Mouse (Mus musculus) embryonic facial prominence, embryonic 10.5 days (tissue): ENCODE results near the gene Kif2b. TPM values are rescaled to one million over a fixed set of nuclear protein-coding genes. Genes with fewer than 3 reads are reported as not detected.

Experiments used
- DNase-seq: peaks from one replicate; pipeline ENCODE4 v3.0.0-alpha.2; 2017; ENCODE audit warnings: low spot score
- H3K27ac ChIP-seq: fragments of 300-500 bp; sonication (generic); replicated peaks from 2 replicates; pipeline ENCODE4 v1.5.1; 2016; ENCODE audit warnings: mild to moderate bottlenecking
- H3K27me3 ChIP-seq: fragments of 300-500 bp; sonication (generic); replicated peaks from 2 replicates; pipeline ENCODE4 v1.6.1; 2016; ENCODE audit warnings: low read depth, mild to moderate bottlenecking; ENCODE audit not compliant: poor library complexity, severe bottlenecking
- H3K36me3 ChIP-seq: fragments of 300-500 bp; sonication (generic); replicated peaks from 2 replicates; pipeline ENCODE4 v1.6.1; 2016; ENCODE audit warnings: mild to moderate bottlenecking, moderate library complexity
- H3K4me1 ChIP-seq: fragments of 300-500 bp; sonication (generic); 2 replicates; pipeline ENCODE4 v1.6.1; 2016
- H3K4me3 ChIP-seq: fragments of 300-500 bp; sonication (generic); 2 replicates; pipeline ENCODE4 v1.5.1; 2016; ENCODE audit warnings: mild to moderate bottlenecking, moderate library complexity
- H3K9me3 ChIP-seq: fragments of 300-500 bp; sonication (generic); 2 replicates; pipeline ENCODE4 v1.6.1; 2016; ENCODE audit warnings: mild to moderate bottlenecking
- WGBS: fragments of 180-500 bp; shearing (Covaris S2); methylation state at CpG from one replicate; pipeline ENCODE4 v1.1.7; 2016; 5-methylcytosine and 5-hydroxymethylcytosine counted together
- polyA plus RNA-seq: library from polyadenylated mRNA; unstranded; fragments of >200 nt; fragmentation: Nextera tagmentation; extraction: Ambion mirVana; gene quantifications from 2 replicates; pipeline ENCODE4 v1.2.1, GENCODE M21; 2016

The Kif2b gene
- polyA plus RNA-seq: not detected in 2 replicates

DNA sequence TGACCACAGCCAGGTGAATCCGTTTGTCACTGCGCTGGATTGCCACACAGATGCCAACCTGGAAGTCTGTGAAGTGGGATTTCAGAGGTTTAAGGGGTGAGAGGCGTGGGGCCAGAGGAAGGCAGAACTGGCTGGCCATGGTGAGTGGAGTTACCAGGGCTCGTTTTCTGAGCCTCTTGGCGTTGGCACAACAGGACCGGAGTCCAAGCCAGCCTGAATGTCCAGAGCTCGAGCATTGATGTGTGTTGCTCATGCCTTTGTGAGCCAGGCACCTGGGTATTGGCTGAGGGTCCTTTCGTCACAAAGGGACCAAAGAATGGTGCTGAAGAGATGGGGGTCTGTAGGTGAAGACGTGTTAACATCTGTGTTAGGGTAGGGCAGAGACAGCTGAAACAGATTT is at the start of gene Kif2b:
Kif2b (minus strand) TSS at position 242 of the 400 bp plus-strand sequence.
- no peaks in the 10 kb centered on the region for H3K9me3 ChIP-seq
- H3K4me1 ChIP-seq: no peaks in the 10 kb centered on the region
- WGBS: 88% methylated on average over 9 of the region's 9 CpGs
- no peak within 1 kb of the TSS for H3K4me3 ChIP-seq
- no peaks in the 10 kb centered on the region for H3K36me3 ChIP-seq
- H3K27me3 ChIP-seq: no peaks in the 10 kb centered on the region
- H3K27ac ChIP-seq: no peak within 1 kb of the TSS
- DNase-seq: no peak

DNA sequence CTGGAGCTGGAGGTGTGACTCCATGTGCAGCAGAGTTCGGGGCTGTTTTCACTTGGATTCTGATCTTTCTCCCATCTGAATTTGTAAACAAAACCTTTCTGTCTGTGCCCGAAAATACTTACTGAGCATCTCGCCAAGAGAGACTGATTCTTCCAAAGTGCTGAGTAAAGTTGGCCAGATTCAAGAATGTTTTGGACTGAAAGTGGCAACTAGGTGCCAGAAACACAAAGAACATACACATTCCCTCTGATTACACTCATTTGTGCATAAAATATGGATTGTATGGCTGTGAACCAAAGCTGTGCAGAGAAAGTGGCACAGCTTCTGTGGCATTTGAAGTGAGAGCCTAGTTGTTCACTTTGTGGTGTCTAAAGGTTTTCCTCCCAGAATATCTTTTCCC is 15.7 kb upstream of the Kif2b start:
- H3K36me3 ChIP-seq: no peaks in the 10 kb centered on the region
- H3K27me3 ChIP-seq: no peaks in the 10 kb centered on the region
- H3K4me1 ChIP-seq: no peaks in the 10 kb centered on the region
- no peak for DNase-seq
- H3K9me3 ChIP-seq: no peaks in the 10 kb centered on the region
- H3K27ac ChIP-seq: no peak overlapping the region
- no peak overlapping the region for H3K4me3 ChIP-seq
- 84% methylated on average over 3 of the region's 3 CpGs for WGBS

DNA sequence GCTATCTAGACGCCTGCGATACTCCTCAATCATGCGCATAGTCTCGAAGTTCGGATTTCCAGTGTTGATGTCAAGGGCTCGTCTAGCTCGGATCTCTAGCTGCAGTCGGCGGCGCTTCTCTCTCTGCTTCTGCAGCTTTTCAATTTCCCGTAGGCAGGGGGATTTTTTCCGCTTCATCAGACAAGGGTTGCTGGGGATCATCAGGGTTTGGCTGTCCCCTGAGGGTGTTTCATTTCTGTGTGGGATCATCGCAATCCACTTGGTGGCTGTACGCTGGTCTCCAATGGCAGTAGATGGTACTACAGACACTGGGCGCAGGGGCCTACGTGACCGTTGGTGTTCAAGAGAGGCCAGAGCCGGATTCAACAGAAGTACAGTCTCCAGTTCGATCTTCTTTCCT is 502 bp downstream of the Kif2b start:
- Histone ChIP-seq H3K9me3 (no peaks in the 10 kb centered on the region), H3K4me1 (no peaks in the 10 kb centered on the region), H3K27me3 (no peaks in the 10 kb centered on the region), H3K36me3 (no peaks in the 10 kb centered on the region), H3K4me3 (no peak overlapping the region), H3K27ac (no peak overlapping the region)
- WGBS: 90% methylated on average over 19 of the region's 19 CpGs
- peak; percentile 12 for DNase-seq

DNA sequence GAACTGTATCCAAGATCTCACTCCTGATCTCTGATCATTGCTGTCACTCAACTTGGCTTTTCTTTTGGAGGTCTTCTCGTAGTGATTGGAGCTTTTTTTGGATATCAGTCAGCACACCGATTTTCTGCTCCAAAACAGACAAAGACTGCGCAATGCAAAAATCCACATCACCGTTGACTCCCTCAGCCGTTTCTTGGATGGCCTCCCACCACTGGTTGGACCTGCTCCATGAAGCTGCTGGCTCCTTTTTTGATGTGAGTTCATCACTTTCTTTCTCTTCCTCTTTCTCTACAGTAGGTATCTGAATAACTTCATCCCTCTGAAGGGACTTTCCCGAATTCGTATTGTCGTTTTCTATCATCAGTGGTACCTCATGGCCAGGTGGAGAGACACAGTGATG is 2.0 kb downstream of the Kif2b start:
- DNase-seq: no peak
- Histone ChIP-seq H3K27ac (no peak overlapping the region), H3K4me3 (no peak overlapping the region), H3K27me3 (no peaks in the 10 kb centered on the region), H3K36me3 (no peaks in the 10 kb centered on the region), H3K4me1 (no peaks in the 10 kb centered on the region), H3K9me3 (no peaks in the 10 kb centered on the region)
- WGBS: 92% methylated on average over 8 of the region's 8 CpGs

DNA sequence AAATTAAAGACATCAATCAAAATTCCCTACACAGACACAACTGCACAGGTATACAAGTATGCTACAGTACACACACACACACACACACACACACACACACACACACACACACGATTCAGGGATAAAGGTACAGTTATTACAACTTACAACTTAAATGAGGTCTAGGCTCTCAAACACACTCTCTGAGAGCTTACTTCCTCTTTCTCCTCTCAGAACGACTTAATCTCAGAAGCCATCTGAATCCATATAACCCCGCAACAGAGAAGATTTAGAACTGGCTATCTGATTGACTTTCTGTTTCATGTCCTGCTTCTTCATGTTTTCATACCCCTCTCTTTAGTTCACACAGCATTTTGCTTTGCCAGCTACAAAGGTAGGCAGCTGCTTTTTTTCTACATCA is 2.9 kb downstream of the Kif2b start:
- Histone ChIP-seq H3K27ac (no peak overlapping the region), H3K9me3 (no peaks in the 10 kb centered on the region), H3K4me3 (no peak overlapping the region), H3K36me3 (no peaks in the 10 kb centered on the region), H3K4me1 (no peaks in the 10 kb centered on the region), H3K27me3 (no peaks in the 10 kb centered on the region)
- DNase-seq: no peak
- 78% methylated on average over 3 of the region's 3 CpGs for WGBS

DNA sequence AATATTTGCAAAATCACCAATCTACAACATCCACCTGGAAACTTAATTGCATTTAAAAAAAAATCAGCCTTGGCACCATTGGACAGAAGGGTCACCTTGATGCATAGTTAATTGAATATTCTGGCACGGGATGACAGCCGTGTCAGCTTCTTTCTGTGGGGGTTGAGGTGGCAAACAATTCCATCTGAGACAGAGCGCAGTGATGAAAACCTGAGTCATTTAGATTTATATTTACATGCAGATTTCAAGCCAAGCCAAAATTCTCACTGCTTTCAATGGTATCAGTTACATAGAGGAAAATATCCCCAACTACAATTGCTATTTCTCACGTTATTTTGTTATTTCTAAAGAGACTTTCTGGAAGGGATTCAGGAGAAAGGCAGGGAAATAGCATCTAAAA is 46.6 kb downstream of the Kif2b start:
- Histone ChIP-seq H3K36me3 (no peaks in the 10 kb centered on the region), H3K27ac (no peak overlapping the region), H3K4me1 (no peaks in the 10 kb centered on the region), H3K4me3 (no peak overlapping the region), H3K27me3 (no peaks in the 10 kb centered on the region), H3K9me3 (no peaks in the 10 kb centered on the region)
- WGBS: 87% methylated on average over 4 of the region's 4 CpGs
- DNase-seq: no peak
